Mouse (Mus musculus) hindbrain, postnatal 0 days (tissue): ENCODE measurements around the gene Plekhb1. TPM values are rescaled to one million over a fixed set of nuclear protein-coding genes. Genes with fewer than 3 reads are reported as not detected.

Experiments used
- ATAC-seq: fragments of 200-750 bp; cut with Nextera tagmentation; 2 replicates; pipeline ENCODE4 v1.8.0; 2017; ENCODE audit warnings: mild to moderate bottlenecking, moderate TSS enrichment, moderate library complexity
- DNase-seq: peaks from one replicate; pipeline ENCODE4 v3.0.0-alpha.2; 2015; ENCODE audit warnings: low spot score
- H3K27ac ChIP-seq: fragments of 300-500 bp; sonication (generic); 2 replicates; pipeline ENCODE4 v1.5.1; 2014; ENCODE audit warnings: mild to moderate bottlenecking
- H3K27me3 ChIP-seq: fragments of 300-500 bp; sonication (generic); 2 replicates; pipeline ENCODE4 v1.6.1; 2014; ENCODE audit warnings: low read length, mixed read lengths; ENCODE audit not compliant: insufficient read depth
- H3K36me3 ChIP-seq: fragments of 300-500 bp; sonication (generic); 2 replicates; pipeline ENCODE4 v1.6.1; 2014; ENCODE audit warnings: low read length, mixed read lengths; ENCODE audit not compliant: insufficient read depth
- H3K4me1 ChIP-seq: fragments of 300-500 bp; sonication (generic); 2 replicates; pipeline ENCODE4 v1.6.1; 2014; ENCODE audit warnings: antibody characterized with exemption, low read length, mixed read lengths; ENCODE audit not compliant: insufficient read depth
- H3K4me2 ChIP-seq: fragments of 300-500 bp; sonication (generic); 2 replicates; pipeline ENCODE4 v1.6.1; 2014; ENCODE audit warnings: low read depth, mild to moderate bottlenecking, low read length, moderate library complexity, mixed read lengths
- H3K4me3 ChIP-seq: fragments of 300-500 bp; sonication (generic); 2 replicates; pipeline ENCODE4 v1.5.1; 2014; ENCODE audit warnings: low read length
- H3K9ac ChIP-seq: fragments of 300-500 bp; sonication (generic); replicated peaks from 2 replicates; pipeline ENCODE4 v1.6.1; 2014; ENCODE audit warnings: mild to moderate bottlenecking, low read length, moderate library complexity, mixed read lengths
- H3K9me3 ChIP-seq: fragments of 300-500 bp; sonication (generic); 2 replicates; pipeline ENCODE4 v1.6.1; 2016; ENCODE audit warnings: low read length, mixed read lengths
- CTCF ChIP-seq: IDR thresholded peaks from 2 replicates; pipeline ENCODE4 v1.5.1; 2016; ENCODE audit warnings: antibody characterized with exemption, control low read depth, low read depth
- WGBS: fragments of 180-500 bp; shearing (Covaris S2); extraction: QIAGEN DNeasy Blood & Tissue Kit; methylation state at CpG from one replicate; pipeline ENCODE4 v1.1.7; 2014; 5-methylcytosine and 5-hydroxymethylcytosine counted together
- polyA plus RNA-seq: library from polyadenylated mRNA; unstranded; fragments of >200 nt; fragmentation: Nextera tagmentation; extraction: Ambion mirVana; gene quantifications from 2 replicates; pipeline ENCODE4 v1.2.1, GENCODE M21; 2015
- total RNA-seq: library from RNA; depleted of rRNA; stranded (reverse); fragments of >200 nt; gene quantifications from 2 replicates; pipeline ENCODE4 v1.2.3, GENCODE M21; 2014

Gene Plekhb1
- total and polyA plus RNA-seq, 2 experiments from 2014 or later, result 40.4 to 47.0 TPM

- Histone ChIP-seq H3K27me3 (no peaks in the 10 kb centered on the region), H3K9ac (no peak overlapping the region), H3K4me2 (no peak overlapping the region), H3K27ac (no peak overlapping the region), H3K4me1 (no peaks in the 10 kb centered on the region), H3K9me3 (no peaks in the 10 kb centered on the region), H3K36me3 (no peaks in the 10 kb centered on the region), H3K4me3 (no peak overlapping the region)
- ATAC-seq (no peak), DNase-seq (no peak)
- WGBS, result 78% methylated on average over 5 of the region's 5 CpGs
- no peak for TF ChIP-seq CTCF
Measured at GRCm38 (mm10) chr7:100678052-100678451, 15.8 kb upstream of the Plekhb1 start.

GRCm38 (mm10) chr7:100674941-100675340, 12.7 kb upstream of the Plekhb1 start:
- DNase-seq (no peak), ATAC-seq (no peak)
- H3K4me3 ChIP-seq, result no peak overlapping the region
- no peaks in the 10 kb centered on the region for H3K9me3 ChIP-seq
- no peaks in the 10 kb centered on the region for H3K4me1 ChIP-seq
- no peaks in the 10 kb centered on the region for H3K27me3 ChIP-seq
- no peak overlapping the region for H3K27ac ChIP-seq
- H3K9ac ChIP-seq, result no peak overlapping the region
- no peak overlapping the region for H3K4me2 ChIP-seq
- TF ChIP-seq CTCF, result no peak
- 87% methylated on average over 2 of the region's 2 CpGs for WGBS
- H3K36me3 ChIP-seq, result no peaks in the 10 kb centered on the region

- Histone ChIP-seq H3K4me2 (no peak overlapping the region), H3K27me3 (no peaks in the 10 kb centered on the region), H3K9me3 (no peaks in the 10 kb centered on the region), H3K36me3 (no peaks in the 10 kb centered on the region), H3K27ac (no peak overlapping the region), H3K4me3 (no peak overlapping the region), H3K9ac (no peak overlapping the region), H3K4me1 (no peaks in the 10 kb centered on the region)
- DNase-seq (peak; percentile 16), ATAC-seq (peak; percentile 68; the same call in 1 of the 2 replicates)
- WGBS, result 21% methylated on average over 7 of the region's 7 CpGs
- no peak for TF ChIP-seq CTCF
Measured at GRCm38 (mm10) chr7:100673452-100673851, 11.2 kb upstream of the Plekhb1 start.

GRCm38 (mm10) chr7:100670646-100671045, 8.4 kb upstream of the Plekhb1 start:
- no peaks in the 10 kb centered on the region for H3K4me1 ChIP-seq
- no peaks in the 10 kb centered on the region for H3K9me3 ChIP-seq
- no peaks in the 10 kb centered on the region for H3K36me3 ChIP-seq
- H3K27ac ChIP-seq, result no peak overlapping the region
- no peak for TF ChIP-seq CTCF
- no peak overlapping the region for H3K4me2 ChIP-seq
- WGBS, result 82% methylated on average over 5 of the region's 5 CpGs
- H3K9ac ChIP-seq, result no peak overlapping the region
- no peak overlapping the region for H3K4me3 ChIP-seq
- no peaks in the 10 kb centered on the region for H3K27me3 ChIP-seq
- ATAC-seq (no peak), DNase-seq (no peak)

GRCm38 (mm10) chr7:100663729-100664304, 1.6 kb upstream of the Plekhb1 start:
- H3K4me2 ChIP-seq, result peak overlapping the region; percentile 46
- WGBS, result 63% methylated on average over 11 of the region's 11 CpGs
- no peaks in the 10 kb centered on the region for H3K36me3 ChIP-seq
- no peak overlapping the region for H3K4me3 ChIP-seq
- DNase-seq (no peak), ATAC-seq (peak; percentile 50; the same call in 1 of the 2 replicates)
- H3K4me1 ChIP-seq, result no peaks in the 10 kb centered on the region
- no peak for TF ChIP-seq CTCF
- H3K27ac ChIP-seq, result peak overlapping the region; percentile 11; the same call in 1 of the 2 replicates
- no peaks in the 10 kb centered on the region for H3K9me3 ChIP-seq
- no peak overlapping the region for H3K9ac ChIP-seq
- no peaks in the 10 kb centered on the region for H3K27me3 ChIP-seq

- under 1% methylated on average over 13 of the region's 13 CpGs for WGBS
- Histone ChIP-seq H3K27me3 (no peaks in the 10 kb centered on the region), H3K36me3 (no peaks in the 10 kb centered on the region), H3K4me1 (no peaks in the 10 kb centered on the region), H3K4me2 (peak overlapping the region; percentile 46), H3K4me3 (no peak overlapping the region), H3K9me3 (no peaks in the 10 kb centered on the region), H3K9ac (no peak overlapping the region), H3K27ac (peak overlapping the region; percentile 11; the same call in 1 of the 2 replicates)
- DNase-seq (peak; percentile 95), ATAC-seq (peak; percentile 93)
- peak; percentile 98 for TF ChIP-seq CTCF
Measured at GRCm38 (mm10) chr7:100663190-100663589, 976 bp upstream of the Plekhb1 start.

GRCm38 (mm10) chr7:100661264-100661663, 950 bp downstream of the Plekhb1 start:
- H3K36me3 ChIP-seq, result no peaks in the 10 kb centered on the region
- H3K4me2 ChIP-seq, result no peak overlapping the region
- H3K27ac ChIP-seq, result no peak overlapping the region
- H3K27me3 ChIP-seq, result no peaks in the 10 kb centered on the region
- no peak overlapping the region for H3K9ac ChIP-seq
- no peak for ATAC-seq
- no peak for DNase-seq
- 85% methylated on average over 7 of the region's 7 CpGs for WGBS
- H3K4me3 ChIP-seq, result no peak overlapping the region
- H3K4me1 ChIP-seq, result no peaks in the 10 kb centered on the region
- H3K9me3 ChIP-seq, result no peaks in the 10 kb centered on the region
- no peak for TF ChIP-seq CTCF
